Mouse (Mus musculus) liver, postnatal 0 days (tissue): ENCODE measurements at regions not wholly inside any gene's neighbourhood (a gene's known extent, or its start where the extent isn't known, plus 50 kb on each side); places are given as distances from the start of the nearest gene placed in this dataset.

Experiments
- CTCF ChIP-seq: sonication (generic); IDR thresholded peaks from 2 replicates; pipeline ENCODE4 v1.5.1; 2016; ENCODE audit warnings: antibody characterized with exemption, low read depth
- EP300 ChIP-seq: IDR thresholded peaks from 2 replicates; pipeline ENCODE4 v1.6.1; 2016; ENCODE audit warnings: antibody characterized with exemption, low read depth, mild to moderate bottlenecking

- TF ChIP-seq CTCF (no peak), EP300 (no peak)
These were observed 62.5 kb upstream of the Spag17 start for GRCm38 (mm10) chr3:99822735-99823134.
